Mouse (Mus musculus): Measurements from ENCODE around the gene Gm28551.
"Not testable (repeated sequence)": the region's sequence is repeated elsewhere in the genome, so short reads cannot be mapped to it uniquely, and the experiment has no call there.

DNA sequence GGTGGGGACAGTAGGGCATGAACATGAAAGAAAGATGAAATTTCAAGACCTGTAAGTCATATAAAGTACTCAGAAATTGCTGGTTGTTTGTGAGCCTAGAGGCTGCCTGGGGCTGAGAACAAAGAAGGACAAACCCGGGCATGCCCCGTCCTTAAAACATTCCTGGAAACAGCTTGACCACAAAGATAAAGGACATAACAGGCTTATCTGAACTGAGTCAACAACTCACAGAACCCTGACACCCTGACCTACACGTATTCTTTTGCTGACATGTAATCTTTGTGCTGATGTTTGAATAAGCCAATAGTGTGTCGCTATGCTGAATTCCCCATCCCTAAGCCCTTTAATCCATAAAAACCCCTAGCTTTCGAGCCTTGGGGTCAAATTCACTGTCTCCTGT is 18.9 kb downstream of the Gm28551 start:
- not testable (repeated sequence) for TF ChIP-seq CTCF (IDR thresholded peaks at IDR 0.05; ENCODE audit: low read depth)
- peak; percentile 51 for TF ChIP-seq EP300 (IDR thresholded peaks at IDR 0.05; ENCODE audit: low read depth)
